Comparison of ENCODE assay signal across 14 mouse cellular contexts in genomic region chr16:41478694-41479093, GRCm38 (mm10).
"Had no signal": no experiment of that assay in that cellular context is flagged by ENCODE, and none has a peak within 500 bp of the region (broad histone marks: within the 10 kb centered on the region; RNA-seq: fewer than 3 reads in every experiment).

No protein-coding gene starts in this region.

- H3K9me3 ChIP-seq: limb, embryonic 15.5 days; liver, embryonic 13.5 days; lung, embryonic 15.5 days; megakaryocyte, embryonic 14.5 days; stomach, embryonic 15.5 days had no signal

- ATAC-seq: liver, postnatal 0 days; midbrain, embryonic 16.5 days had no signal

- H3K27ac ChIP-seq: limb, embryonic 15.5 days; liver, embryonic 13.5 days; lung, embryonic 15.5 days; macrophage; stomach, embryonic 15.5 days had no signal

- H3K4me3 ChIP-seq: limb, embryonic 15.5 days; liver, embryonic 13.5 days; lung, embryonic 15.5 days; megakaryocyte, embryonic 14.5 days; stomach, embryonic 15.5 days had no signal

- H3K27me3 ChIP-seq: limb, embryonic 15.5 days; liver, embryonic 13.5 days; lung, embryonic 15.5 days; megakaryocyte, embryonic 14.5 days; stomach, embryonic 15.5 days had no signal

- H3K4me2 ChIP-seq: limb, embryonic 15.5 days; liver, embryonic 13.5 days; lung, embryonic 15.5 days; midbrain, embryonic 11.5 days; stomach, embryonic 15.5 days had no signal

- DNase-seq: kidney, adult 18-20 months; kidney, postnatal 14 days; liver, embryonic 13.5 days; liver, postnatal 0 days; lung, postnatal 14 days; right cerebral cortex, postnatal 14 days; thymus, postnatal 36 days had no signal

- H3K36me3 ChIP-seq: limb, embryonic 15.5 days; liver, embryonic 13.5 days; lung, embryonic 15.5 days; stomach, embryonic 15.5 days had no signal

- H3K4me1 ChIP-seq: limb, embryonic 15.5 days; liver, embryonic 13.5 days; lung, embryonic 15.5 days; megakaryocyte, embryonic 14.5 days; stomach, embryonic 15.5 days had no signal

- H3K9ac ChIP-seq: limb, embryonic 15.5 days; liver, embryonic 13.5 days; liver, postnatal 0 days; lung, embryonic 15.5 days; stomach, embryonic 15.5 days had no signal
